Mouse (Mus musculus): ENCODE data around the gene Hcrt.
A peak's percentile ranks its signal among the peaks of the same experiment; 100 is the strongest.

The Hcrt gene

GRCm38 (mm10) chr11:100713735-100714533 is 48.8 kb downstream of the Hcrt start, which contains the start of gene Hspb9:
Gene Hspb9 (plus strand): TSS chr11:100713850.
- DNase-seq (ENCODE audit: inconsistent age in 2 of 2, low spot score in 1 of 2): peak; percentile 86 to 91

GRCm38 (mm10) chr11:100713174-100713573 is 49.6 kb downstream of the Hcrt start:
- DNase-seq (ENCODE audit: inconsistent age in 2 of 2, low spot score in 1 of 2): no peak

- peak; percentile 89 to 94 for DNase-seq (ENCODE audit: inconsistent age in 2 of 2, low spot score in 1 of 2)
Observed at GRCm38 (mm10) chr11:100711783-100712615, 50.7 kb downstream of the Hcrt start, which contains the start of gene Kat2a. Gene Kat2a (minus strand): TSS chr11:100712465.

Measured in adrenal gland, adult (tissue).